Mouse (Mus musculus): ENCODE data around the gene Sipa1l1.
A peak's percentile ranks its signal among the peaks of the same experiment; 100 is the strongest.

Gene Sipa1l1

GRCm38 (mm10) chr12:82213056-82213455, 43.9 kb downstream of the Sipa1l1 start:
- no peak for DNase-seq

- DNase-seq, result no peak
Observed at GRCm38 (mm10) chr12:82214916-82215315, 45.8 kb downstream of the Sipa1l1 start.

DNA sequence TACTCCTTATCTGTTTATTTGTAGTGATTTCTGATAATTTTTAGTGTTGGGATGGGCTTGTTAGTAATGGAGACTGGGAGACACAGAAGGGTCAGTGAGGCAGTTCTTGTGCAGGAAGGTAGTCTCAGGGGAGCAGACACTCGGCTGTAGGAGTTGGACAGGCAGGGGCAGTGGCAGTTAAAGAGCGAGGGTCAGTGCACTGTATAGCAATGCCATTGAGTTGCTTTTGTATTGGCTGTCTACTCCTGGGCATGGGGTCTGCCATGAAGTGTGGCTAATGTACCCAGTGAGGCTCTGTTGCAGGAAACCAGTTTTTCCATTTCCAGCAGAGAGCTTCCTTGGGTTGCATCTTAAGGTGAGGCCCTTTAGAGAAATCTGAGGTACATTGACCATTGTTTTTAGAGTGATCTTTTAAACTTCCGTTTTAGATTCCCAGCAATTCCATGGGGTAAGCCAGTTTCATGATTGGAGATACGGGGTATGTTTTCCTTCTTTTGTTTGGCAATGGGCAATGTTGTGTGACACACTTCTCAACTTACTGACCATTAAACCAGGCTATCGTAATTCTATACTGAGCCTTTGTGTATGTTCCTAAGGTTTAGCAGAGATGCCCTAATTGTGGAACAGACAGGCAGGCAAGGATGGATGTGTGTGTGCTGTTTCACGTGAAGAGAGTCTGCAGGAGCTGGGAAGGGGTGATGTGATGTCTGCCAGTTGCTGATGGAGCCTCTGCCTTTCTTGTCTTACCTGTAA, 47.9 kb downstream of the Sipa1l1 start:
- no peak for DNase-seq

DNA sequence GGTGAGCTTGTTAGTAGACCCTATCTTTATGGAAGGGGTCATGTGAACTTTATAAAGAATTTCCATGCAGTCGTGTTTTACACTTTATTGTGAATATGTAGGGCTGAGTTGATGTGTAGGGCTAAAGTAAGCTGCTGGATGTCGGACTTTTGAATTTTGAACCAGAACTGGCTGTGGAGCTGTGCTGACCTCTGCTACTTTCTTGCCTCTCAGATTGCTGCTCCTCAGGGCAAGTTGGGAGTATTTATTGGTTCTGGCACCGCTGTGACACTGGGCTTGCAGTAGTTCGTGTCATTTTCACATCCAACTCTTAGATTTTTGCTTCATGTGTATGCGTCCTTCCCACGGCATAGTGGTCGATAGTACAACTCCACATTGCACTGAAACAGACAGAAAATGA, 49.1 kb downstream of the Sipa1l1 start:
- peak; percentile 62 for DNase-seq

- peak; percentile 38 for DNase-seq
Observed at GRCm38 (mm10) chr12:82220367-82221089, 51.4 kb downstream of the Sipa1l1 start.

GRCm38 (mm10) chr12:82223126-82223815, 54.2 kb downstream of the Sipa1l1 start:
- peak; percentile 74 for DNase-seq

DNA sequence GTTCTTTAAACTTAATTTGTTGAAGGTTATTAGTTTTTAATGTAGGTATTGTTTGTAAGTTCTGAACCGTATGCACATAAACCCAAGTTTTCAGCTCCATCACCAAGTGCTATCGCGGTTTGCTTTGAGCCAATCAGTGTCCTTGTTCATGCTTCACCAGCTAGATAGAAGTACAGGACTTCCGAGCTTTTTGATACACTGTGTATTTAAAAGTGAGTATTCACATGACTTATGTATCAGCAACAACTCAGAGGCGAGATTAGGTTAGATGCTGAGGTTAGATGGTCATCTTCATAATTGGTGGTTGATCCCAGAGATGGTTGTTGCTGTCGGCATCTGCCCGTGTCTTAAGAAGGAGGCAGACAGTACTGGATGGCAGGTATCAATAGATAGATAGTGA, 55.7 kb downstream of the Sipa1l1 start:
- DNase-seq, result no peak

DNA sequence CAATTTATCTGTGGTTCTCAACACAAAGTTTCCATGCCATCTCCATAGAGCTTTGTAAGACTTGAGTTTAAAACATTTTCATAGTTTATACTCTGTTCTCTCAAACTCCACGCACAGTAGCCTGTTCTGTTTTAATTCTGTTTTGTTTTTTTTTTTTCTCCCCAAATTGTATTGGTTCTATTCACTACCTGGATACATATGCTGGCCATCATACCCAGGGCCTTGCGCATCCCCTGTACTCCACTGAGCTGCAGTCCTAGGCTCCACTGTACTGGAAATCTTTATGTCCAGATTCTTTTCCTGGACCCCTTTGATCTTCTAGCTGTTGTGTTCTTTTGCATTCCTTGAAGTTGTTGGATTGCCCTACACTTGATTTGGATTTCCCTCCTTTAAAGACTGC, 56.2 kb downstream of the Sipa1l1 start:
- no peak for DNase-seq

- peak; percentile 26 for DNase-seq
Observed at GRCm38 (mm10) chr12:82225751-82226228, 56.7 kb downstream of the Sipa1l1 start.

DNA sequence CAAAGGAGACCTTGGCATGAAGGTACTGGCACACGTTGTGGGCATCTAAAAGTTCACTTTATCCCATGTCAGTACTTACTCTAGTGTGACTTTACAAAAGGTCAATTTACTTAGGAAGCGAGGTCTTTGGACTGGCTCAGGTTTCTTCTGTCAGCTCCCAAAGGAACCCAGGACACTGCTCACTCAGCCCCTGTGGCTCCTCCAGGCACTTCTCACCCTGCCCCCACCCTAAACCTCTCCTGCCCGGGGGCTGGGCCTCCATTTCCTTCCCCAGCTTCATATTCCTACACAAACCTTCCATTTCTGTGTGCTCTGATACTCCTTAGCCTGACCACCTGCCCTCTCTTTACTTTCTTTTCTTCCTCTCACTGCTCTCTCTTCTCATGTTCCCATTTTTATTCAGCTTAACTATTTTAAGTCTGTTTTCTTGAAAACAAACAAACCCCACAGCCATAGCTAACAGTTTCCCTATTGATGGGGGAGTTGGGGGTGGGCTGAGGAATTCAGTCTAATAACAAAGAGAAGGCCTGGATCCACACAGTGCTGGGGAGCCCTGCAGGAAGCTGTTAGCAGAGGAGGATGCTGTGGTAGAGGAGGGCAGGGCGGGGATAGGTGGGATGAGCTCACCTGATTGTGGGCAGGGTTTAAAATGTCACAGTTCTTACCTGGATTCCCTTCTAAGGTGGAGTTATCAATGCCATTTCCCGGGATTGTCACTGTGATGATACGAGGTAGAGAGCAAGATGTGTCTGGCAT, 57.4 kb downstream of the Sipa1l1 start:
- no peak for DNase-seq

- no peak for DNase-seq
Observed at GRCm38 (mm10) chr12:82230127-82230526, 61.0 kb downstream of the Sipa1l1 start.

DNA sequence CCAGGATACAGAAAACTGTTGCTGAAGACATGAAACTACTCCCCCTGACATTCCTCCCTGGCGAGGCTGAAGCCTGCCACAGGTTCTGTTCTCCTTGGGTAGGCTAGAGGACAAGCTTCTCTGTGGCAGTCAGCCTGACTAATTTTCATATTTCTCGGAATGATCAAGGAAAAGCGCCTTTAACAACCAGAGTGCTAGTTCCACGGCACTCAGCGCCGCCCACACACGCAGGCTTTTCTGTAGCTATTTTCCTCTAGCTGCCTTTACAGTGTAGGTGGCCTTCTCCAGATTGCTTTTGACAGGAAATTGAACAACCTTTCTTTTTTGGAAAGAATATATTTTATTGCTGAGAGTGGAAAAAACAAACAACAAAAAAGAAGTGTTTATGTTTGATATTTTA, 62.1 kb downstream of the Sipa1l1 start:
- no peak for DNase-seq

- DNase-seq, result no peak
Observed at GRCm38 (mm10) chr12:82233177-82233576, 64.1 kb downstream of the Sipa1l1 start.

- DNase-seq, result no peak
Observed at GRCm38 (mm10) chr12:82234463-82235223, 65.5 kb downstream of the Sipa1l1 start.

- no peak for DNase-seq
Observed at GRCm38 (mm10) chr12:82237095-82237494, 68.0 kb downstream of the Sipa1l1 start.

GRCm38 (mm10) chr12:82237946-82238345, 68.8 kb downstream of the Sipa1l1 start:
- DNase-seq, result no peak

- no peak for DNase-seq
Observed at GRCm38 (mm10) chr12:82240674-82241073, 71.6 kb downstream of the Sipa1l1 start.

DNA sequence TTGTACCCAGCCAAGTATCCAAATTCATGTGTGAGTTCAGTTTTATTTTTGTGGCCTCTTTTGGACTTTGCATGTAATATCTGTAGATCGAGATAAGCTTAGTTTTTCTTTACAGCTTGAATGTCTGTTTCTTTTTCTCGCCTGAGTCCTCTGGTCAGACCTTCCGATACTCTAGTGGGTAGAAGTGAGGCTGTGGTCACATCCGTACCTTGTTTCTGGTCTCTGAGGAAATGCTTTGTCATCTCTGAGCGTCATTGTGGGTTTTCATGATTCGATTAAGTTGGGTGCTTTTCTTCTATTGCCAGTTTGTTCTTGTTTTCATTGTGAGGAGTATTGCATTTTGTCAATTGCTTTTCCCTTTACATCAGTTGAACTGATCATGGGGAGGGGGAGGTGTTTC, 76.1 kb downstream of the Sipa1l1 start:
- no peak for DNase-seq

DNA sequence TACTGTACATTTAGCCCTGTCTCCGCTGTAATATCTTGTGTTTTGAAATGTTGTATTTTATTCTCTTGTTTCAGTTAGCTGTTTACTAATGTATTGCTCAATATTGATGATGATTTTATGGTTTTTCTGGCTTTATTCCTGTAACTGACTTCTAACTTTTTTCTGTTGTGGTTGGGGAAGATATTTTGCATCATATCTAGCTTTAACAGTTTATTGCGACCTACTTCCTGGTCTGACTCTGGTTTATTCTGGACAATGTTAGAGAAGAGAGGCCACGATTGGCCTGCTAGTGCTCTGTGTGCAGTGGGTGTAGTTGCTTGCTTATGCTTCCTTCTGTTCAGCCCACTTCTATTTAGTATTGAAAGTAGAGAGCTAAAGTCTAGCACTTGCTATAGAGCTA, 77.3 kb downstream of the Sipa1l1 start:
- no peak for DNase-seq

DNA sequence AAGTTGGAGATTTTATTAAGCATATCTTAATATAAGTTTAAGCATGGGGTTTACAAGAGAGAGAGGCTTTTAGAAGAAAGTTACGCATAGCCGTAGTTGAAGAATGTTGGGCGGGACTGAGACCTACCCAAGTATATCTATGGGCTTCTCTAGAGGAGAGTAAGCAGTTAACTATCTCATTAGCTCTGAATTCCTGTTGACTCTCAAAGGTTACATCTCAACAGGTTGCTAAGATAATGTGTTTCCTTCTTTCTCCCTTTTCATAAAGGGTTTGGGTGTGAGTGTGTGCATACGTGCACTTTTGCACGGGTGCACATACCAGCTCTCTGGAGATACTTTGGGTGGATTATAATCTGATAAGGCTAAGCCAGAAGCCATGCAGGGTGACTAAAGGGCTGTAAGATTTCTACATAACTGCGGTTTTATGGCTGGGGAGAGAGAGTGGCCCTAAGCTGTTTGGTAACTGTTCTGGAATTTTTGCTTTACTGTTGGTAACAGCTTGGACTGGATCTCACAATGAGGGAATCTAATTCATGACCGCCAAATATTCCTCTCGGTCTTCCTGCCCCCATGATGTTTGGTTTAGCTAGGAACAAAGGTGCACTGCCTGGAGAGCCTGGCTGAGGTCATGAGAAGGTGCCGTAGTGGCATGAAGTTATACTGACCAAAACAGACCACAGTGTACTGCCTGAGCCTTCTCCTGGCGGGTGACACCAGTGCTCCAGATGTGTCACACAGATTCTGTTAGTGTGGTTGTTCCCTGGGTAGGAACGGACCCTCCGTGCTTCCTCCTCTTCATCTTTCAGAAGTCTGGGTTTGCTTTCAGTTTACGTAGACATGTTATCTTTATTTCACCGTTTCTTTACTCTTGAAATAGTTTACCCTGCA, 78.5 kb downstream of the Sipa1l1 start:
- no peak for DNase-seq

GRCm38 (mm10) chr12:82248501-82248900, 79.4 kb downstream of the Sipa1l1 start:
- DNase-seq, result no peak

Data from kidney, adult 9 months (tissue).